Mouse (Mus musculus): ENCODE results near the gene Mt1. TPM values are rescaled to one million over a fixed set of nuclear protein-coding genes. Genes with fewer than 3 reads are reported as not detected.

Mt1 gene
- polyA plus RNA-seq, 1 experiment from 2014 or later, result 2,663 TPM

GRCm38 (mm10) chr8:94136192-94136591 is 42.7 kb upstream of the Mt1 start:
- H3K4me3 ChIP-seq (ENCODE audit: low read depth, low read length), result no peak overlapping the region
- no peak overlapping the region for H3K9ac ChIP-seq (replicated peaks)
- H3K36me3 ChIP-seq (replicated peaks; ENCODE audit: insufficient read depth, low read length), result no peaks in the 10 kb centered on the region
- H3K27ac ChIP-seq (ENCODE audit: low read depth), result no peak overlapping the region
- TF ChIP-seq CTCF (IDR thresholded peaks at IDR 0.05; ENCODE audit: low read depth), result no peak
- TF ChIP-seq EP300 (IDR thresholded peaks at IDR 0.05; ENCODE audit: low read depth), result no peak
- ATAC-seq, result no peak
- H3K4me1 ChIP-seq (ENCODE audit: insufficient read depth), result no peaks in the 10 kb centered on the region
- no peak overlapping the region for H3K4me2 ChIP-seq (ENCODE audit: low read depth, low read length)
- DNase-seq, result no peak
- WGBS (ENCODE audit: insufficient replicate concordance), result 77% methylated on average over 7 of the region's 7 CpGs
- no peaks in the 10 kb centered on the region for H3K27me3 ChIP-seq (ENCODE audit: insufficient read depth, low read length)
- H3K9me3 ChIP-seq (ENCODE audit: low read length), result no peaks in the 10 kb centered on the region

GRCm38 (mm10) chr8:94136933-94137332 is 41.9 kb upstream of the Mt1 start, which contains the start of gene Mt4:
Gene Mt4, plus strand, starts transcription at chr8:94137197.
- WGBS (ENCODE audit: insufficient replicate concordance), result 40% methylated on average over 6 of the region's 6 CpGs
- no peak for DNase-seq
- Histone ChIP-seq H3K9ac (replicated peaks) (no peak within 1 kb of the TSS), H3K4me3 (ENCODE audit: low read depth, low read length) (no peak within 1 kb of the TSS), H3K4me1 (ENCODE audit: insufficient read depth) (no peaks in the 10 kb centered on the region), H3K27ac (ENCODE audit: low read depth) (no peak within 1 kb of the TSS), H3K4me2 (ENCODE audit: low read depth, low read length) (no peak within 1 kb of the TSS), H3K36me3 (replicated peaks; ENCODE audit: insufficient read depth, low read length) (no peaks in the 10 kb centered on the region), H3K27me3 (ENCODE audit: insufficient read depth, low read length) (no peaks in the 10 kb centered on the region), H3K9me3 (ENCODE audit: low read length) (no peaks in the 10 kb centered on the region)
- TF ChIP-seq CTCF (IDR thresholded peaks at IDR 0.05; ENCODE audit: low read depth) (no peak), EP300 (IDR thresholded peaks at IDR 0.05; ENCODE audit: low read depth) (no peak)
- no peak for ATAC-seq

- Histone ChIP-seq H3K9ac (replicated peaks) (no peak overlapping the region), H3K27ac (ENCODE audit: low read depth) (no peak overlapping the region), H3K27me3 (ENCODE audit: insufficient read depth, low read length) (no peaks in the 10 kb centered on the region), H3K4me1 (ENCODE audit: insufficient read depth) (no peaks in the 10 kb centered on the region), H3K4me2 (ENCODE audit: low read depth, low read length) (no peak overlapping the region), H3K36me3 (replicated peaks; ENCODE audit: insufficient read depth, low read length) (no peaks in the 10 kb centered on the region), H3K9me3 (ENCODE audit: low read length) (no peaks in the 10 kb centered on the region), H3K4me3 (ENCODE audit: low read depth, low read length) (no peak overlapping the region)
- DNase-seq (no peak), ATAC-seq (no peak)
- WGBS (ENCODE audit: insufficient replicate concordance), result 80% methylated on average over 4 of the region's 4 CpGs
- TF ChIP-seq EP300 (IDR thresholded peaks at IDR 0.05; ENCODE audit: low read depth) (no peak), CTCF (IDR thresholded peaks at IDR 0.05; ENCODE audit: low read depth) (no peak)
These were observed 38.6 kb upstream of the Mt1 start for GRCm38 (mm10) chr8:94140266-94140795.

GRCm38 (mm10) chr8:94148236-94148635 is 30.6 kb upstream of the Mt1 start:
- Histone ChIP-seq H3K27me3 (ENCODE audit: insufficient read depth, low read length) (peaks cover 20% of the 10 kb centered on the region), H3K4me1 (ENCODE audit: insufficient read depth) (peaks cover 9% of the 10 kb centered on the region), H3K4me3 (ENCODE audit: low read depth, low read length) (no peak overlapping the region), H3K36me3 (replicated peaks; ENCODE audit: insufficient read depth, low read length) (no peaks in the 10 kb centered on the region), H3K9ac (replicated peaks) (no peak overlapping the region), H3K27ac (ENCODE audit: low read depth) (no peak overlapping the region), H3K9me3 (ENCODE audit: low read length) (no peaks in the 10 kb centered on the region), H3K4me2 (ENCODE audit: low read depth, low read length) (no peak overlapping the region)
- DNase-seq (no peak), ATAC-seq (no peak)
- TF ChIP-seq CTCF (IDR thresholded peaks at IDR 0.05; ENCODE audit: low read depth) (no peak), EP300 (IDR thresholded peaks at IDR 0.05; ENCODE audit: low read depth) (no peak)
- WGBS (ENCODE audit: insufficient replicate concordance), result 52% methylated on average over 5 of the region's 5 CpGs

GRCm38 (mm10) chr8:94150925-94151324 is 28.0 kb upstream of the Mt1 start:
- DNase-seq (no peak), ATAC-seq (peak; percentile 78)
- H3K4me3 ChIP-seq (ENCODE audit: low read depth, low read length), result no peak overlapping the region
- peaks cover 33% of the 10 kb centered on the region for H3K27me3 ChIP-seq (ENCODE audit: insufficient read depth, low read length)
- 45% methylated on average over 5 of the region's 5 CpGs for WGBS (ENCODE audit: insufficient replicate concordance)
- H3K27ac ChIP-seq (ENCODE audit: low read depth), result peak overlapping the region; percentile 39; the same call in 1 of the 2 replicates
- no peak overlapping the region for H3K9ac ChIP-seq (replicated peaks)
- no peaks in the 10 kb centered on the region for H3K36me3 ChIP-seq (replicated peaks; ENCODE audit: insufficient read depth, low read length)
- H3K4me1 ChIP-seq (ENCODE audit: insufficient read depth), result peaks cover 9% of the 10 kb centered on the region
- TF ChIP-seq EP300 (IDR thresholded peaks at IDR 0.05; ENCODE audit: low read depth) (no peak), CTCF (IDR thresholded peaks at IDR 0.05; ENCODE audit: low read depth) (no peak)
- H3K4me2 ChIP-seq (ENCODE audit: low read depth, low read length), result peak overlapping the region; percentile 16
- H3K9me3 ChIP-seq (ENCODE audit: low read length), result no peaks in the 10 kb centered on the region

GRCm38 (mm10) chr8:94152513-94153300 is 26.2 kb upstream of the Mt1 start, which contains the start of gene Mt3:
Gene Mt3, plus strand, starts transcription at chr8:94152607.
- Histone ChIP-seq H3K9ac (replicated peaks) (no peak within 1 kb of the TSS), H3K27ac (ENCODE audit: low read depth) (no peak within 1 kb of the TSS), H3K4me1 (ENCODE audit: insufficient read depth) (peaks cover 9% of the 10 kb centered on the region), H3K4me3 (ENCODE audit: low read depth, low read length) (no peak within 1 kb of the TSS), H3K27me3 (ENCODE audit: insufficient read depth, low read length) (peaks cover 33% of the 10 kb centered on the region), H3K4me2 (ENCODE audit: low read depth, low read length) (peak within 1 kb of the TSS; percentile 29), H3K36me3 (replicated peaks; ENCODE audit: insufficient read depth, low read length) (no peaks in the 10 kb centered on the region), H3K9me3 (ENCODE audit: low read length) (no peaks in the 10 kb centered on the region)
- ATAC-seq, result 0 out of 2 replicates have a peak, but pooled peaks have one; percentile 54
- WGBS (ENCODE audit: insufficient replicate concordance), result 3% methylated on average over 29 of the region's 29 CpGs
- peak; percentile 42 for DNase-seq
- TF ChIP-seq EP300 (IDR thresholded peaks at IDR 0.05; ENCODE audit: low read depth) (no peak), CTCF (IDR thresholded peaks at IDR 0.05; ENCODE audit: low read depth) (peak; percentile 43)

All from liver, postnatal 0 days (tissue).